Mouse (Mus musculus) liver, embryonic 14.5 days (tissue): ENCODE results near the gene Fthl17b.
"Not testable (repeated sequence)": the region's sequence is repeated elsewhere in the genome, so short reads cannot be mapped to it uniquely, and the experiment has no call there.

Source experiments
- CTCF ChIP-seq: IDR thresholded peaks from 2 replicates; pipeline ENCODE4 v1.5.1; 2016; ENCODE audit warnings: antibody characterized with exemption, low read depth, control low read depth
- EP300 ChIP-seq: IDR thresholded peaks from 2 replicates; pipeline ENCODE4 v1.6.1; 2016; ENCODE audit warnings: antibody characterized with exemption, low read depth

DNA sequence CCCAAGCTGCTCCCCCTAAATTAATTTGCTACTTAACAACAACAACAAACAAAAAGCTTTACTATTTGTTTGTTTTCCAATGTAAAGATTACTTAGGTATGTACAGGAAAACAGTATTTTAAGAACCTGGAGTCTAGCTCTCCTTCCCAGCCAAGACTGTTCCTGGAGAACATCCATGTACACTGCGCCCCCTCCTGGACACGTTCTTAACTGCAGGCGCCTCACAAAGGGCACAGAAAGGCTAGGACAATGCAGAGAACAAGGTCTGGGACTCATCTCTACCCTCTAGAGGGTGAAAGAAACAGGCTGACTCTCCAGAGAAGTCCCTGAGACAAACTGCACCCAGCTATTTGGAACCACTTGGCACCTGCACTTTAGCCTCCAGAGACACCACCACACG, 1.8 kb upstream of the Fthl17b start:
- peak; percentile 33 for TF ChIP-seq CTCF
- TF ChIP-seq EP300 = not testable (repeated sequence)
